Mouse (Mus musculus): ENCODE data around the gene Slc39a13.

Gene Slc39a13

GRCm38 (mm10) chr2:91088987-91089386 lies 18.8 kb upstream of the Slc39a13 start:
- DNase-seq (ENCODE audit: low read depth, low spot score) = no peak

- no peak for DNase-seq (ENCODE audit: low read depth, low spot score)
Observed at GRCm38 (mm10) chr2:91087453-91087852, 17.2 kb upstream of the Slc39a13 start.

- DNase-seq (ENCODE audit: low read depth, low spot score) = no peak
Observed at GRCm38 (mm10) chr2:91086392-91087237, 16.4 kb upstream of the Slc39a13 start.

DNA sequence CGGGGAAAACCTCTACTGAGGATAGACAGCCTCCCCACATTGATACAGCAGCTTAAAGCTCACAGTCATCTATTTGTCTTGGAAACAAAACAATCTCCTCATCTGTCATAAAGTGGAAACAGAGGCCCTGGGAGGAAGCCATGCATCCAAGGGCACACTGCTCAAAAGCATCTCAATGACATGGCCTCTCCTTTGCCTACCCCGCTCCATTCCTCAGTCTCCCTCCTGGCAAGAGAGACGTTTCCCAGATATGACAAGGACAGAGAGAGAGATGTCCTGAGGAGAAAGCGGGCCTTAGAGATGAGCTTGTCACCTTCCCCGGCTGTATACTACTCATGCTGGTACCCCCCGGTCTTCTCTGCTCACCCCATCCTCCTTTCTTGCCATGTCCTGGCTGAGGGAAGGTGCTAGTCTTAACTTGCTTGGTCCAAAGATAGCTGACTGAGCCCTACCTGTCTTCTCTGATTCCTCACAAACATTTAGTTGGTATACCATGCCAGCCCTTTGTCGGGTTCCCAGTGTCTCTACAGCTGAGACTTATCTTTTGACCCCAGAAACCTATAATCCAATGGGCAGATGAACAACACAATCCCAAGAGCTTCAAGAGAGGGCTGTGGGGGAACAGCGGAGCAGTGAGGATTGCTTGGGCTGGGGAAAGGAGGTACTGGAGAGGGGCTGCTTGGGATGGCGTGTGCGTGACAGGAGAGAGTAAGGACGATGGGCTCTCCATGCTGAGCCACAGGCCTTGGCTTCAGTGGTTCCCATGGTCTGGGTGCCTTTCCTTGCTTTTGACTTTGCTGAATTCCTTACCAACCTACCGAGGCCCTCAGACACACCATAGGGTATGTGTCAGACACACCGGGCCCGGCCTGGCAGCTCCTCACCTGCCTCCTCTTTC lies 15.5 kb upstream of the Slc39a13 start:
- DNase-seq (ENCODE audit: low read depth, low spot score) = no peak

DNA sequence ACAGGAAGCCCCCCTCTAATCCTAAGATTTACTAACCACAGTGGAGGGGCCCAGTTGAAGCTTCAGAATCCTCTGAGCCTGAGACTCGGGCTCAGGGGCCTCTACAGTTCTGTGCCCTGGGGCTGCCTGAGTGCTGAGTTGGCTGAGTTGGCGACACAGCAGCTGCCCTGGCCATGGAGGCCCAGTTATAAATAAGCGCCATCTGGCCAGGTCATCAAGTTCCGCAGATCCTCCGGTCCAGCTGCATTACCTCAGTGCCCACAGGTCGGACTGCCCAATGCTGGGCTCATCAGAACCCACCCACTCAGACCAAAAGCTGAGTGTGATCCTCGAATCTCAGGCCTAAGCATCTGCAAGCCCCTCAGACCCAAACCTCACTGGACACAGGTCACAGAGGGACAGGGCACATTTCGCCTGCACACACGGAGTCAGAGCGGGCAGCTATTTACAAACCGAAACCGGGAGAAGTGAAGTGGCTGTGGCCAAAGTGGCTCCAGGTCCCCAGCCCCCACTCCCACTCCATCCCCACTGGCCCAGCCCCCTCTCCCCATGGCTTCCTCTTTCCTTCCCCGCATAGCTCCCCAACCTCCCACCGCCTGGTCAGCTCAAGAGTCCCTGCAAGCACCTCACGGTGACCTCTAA lies 14.1 kb upstream of the Slc39a13 start:
- peak; percentile 92 for DNase-seq (ENCODE audit: low read depth, low spot score)

DNA sequence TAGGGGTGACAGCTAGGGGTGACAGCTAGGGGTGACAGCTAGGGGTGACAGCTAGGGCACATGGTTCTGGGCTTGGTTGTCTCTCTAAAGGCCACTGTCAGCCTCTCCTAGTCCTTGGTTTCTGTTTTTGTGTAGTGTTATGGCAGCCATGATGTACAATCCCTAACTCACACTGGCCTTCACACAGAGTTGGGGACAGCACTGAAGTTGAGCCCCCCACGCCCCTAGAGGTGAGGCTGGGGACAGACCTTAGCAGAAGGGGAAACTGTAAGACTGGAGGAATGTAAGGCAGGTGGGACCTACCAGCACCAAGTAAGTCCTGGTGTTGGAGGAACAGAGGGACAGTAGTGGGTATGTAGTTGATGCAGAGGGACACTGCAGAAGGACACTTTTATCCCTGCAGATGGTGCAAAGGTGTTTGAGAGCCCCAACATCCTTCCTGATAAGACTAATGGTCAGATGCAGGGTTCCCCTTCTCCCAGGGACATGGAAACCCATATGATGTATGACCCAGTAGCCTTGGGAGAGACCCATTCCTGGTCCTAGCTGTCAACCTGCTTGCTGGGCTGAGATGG lies 13.2 kb upstream of the Slc39a13 start:
- no peak for DNase-seq (ENCODE audit: low read depth, low spot score)

- DNase-seq (ENCODE audit: low read depth, low spot score) = peak; percentile 63
Observed at GRCm38 (mm10) chr2:91082844-91083243, 12.6 kb upstream of the Slc39a13 start.

DNA sequence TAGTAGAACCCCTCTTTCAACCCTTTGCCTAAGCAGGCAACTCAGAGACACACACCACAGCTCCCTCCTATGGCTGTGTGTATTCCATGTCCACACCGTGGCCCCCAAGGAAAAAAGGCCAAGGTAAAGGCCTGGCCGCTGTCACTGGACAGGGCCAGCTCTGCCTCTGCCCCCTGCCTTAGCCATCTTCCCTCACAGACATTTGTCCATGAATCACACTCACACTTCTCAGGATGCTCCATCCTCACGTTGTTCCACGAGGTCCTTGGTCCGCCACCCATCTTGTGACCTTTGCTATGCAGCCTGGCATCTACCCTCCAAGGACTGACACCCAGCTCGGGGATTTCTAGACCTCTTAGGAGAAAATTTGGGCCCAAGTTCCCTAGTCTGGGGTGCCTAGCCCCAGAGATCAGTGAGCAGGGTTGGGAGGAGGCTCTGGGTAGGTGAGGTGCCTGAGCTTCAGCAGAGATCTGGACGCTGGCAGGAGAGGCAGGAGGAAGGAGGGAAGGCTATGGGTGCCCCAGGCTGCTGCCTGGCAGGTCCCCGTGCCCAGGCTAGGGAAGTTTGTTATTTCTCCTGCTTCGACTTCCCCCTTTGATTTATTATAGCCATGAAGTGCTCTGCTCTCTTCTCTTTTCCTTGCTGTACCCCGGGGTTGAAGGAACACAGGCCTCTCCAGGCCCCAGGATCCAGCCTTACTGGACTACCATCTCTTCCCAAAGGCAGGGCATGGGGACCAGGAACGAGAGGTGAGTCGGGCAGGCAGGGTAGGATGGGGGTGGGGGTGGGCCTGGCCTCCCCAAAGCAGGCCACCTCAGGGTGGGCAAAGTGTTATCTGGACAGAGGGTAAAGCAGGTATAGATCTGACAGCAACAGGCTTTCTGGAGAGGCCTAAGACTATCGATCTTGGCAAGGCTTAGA lies 11.8 kb upstream of the Slc39a13 start, which contains the start of gene Spi1:
Gene Spi1, plus strand, starts transcription at position 616 of the 921 bp plus-strand sequence.
- no peak for DNase-seq (ENCODE audit: low read depth, low spot score)

DNA sequence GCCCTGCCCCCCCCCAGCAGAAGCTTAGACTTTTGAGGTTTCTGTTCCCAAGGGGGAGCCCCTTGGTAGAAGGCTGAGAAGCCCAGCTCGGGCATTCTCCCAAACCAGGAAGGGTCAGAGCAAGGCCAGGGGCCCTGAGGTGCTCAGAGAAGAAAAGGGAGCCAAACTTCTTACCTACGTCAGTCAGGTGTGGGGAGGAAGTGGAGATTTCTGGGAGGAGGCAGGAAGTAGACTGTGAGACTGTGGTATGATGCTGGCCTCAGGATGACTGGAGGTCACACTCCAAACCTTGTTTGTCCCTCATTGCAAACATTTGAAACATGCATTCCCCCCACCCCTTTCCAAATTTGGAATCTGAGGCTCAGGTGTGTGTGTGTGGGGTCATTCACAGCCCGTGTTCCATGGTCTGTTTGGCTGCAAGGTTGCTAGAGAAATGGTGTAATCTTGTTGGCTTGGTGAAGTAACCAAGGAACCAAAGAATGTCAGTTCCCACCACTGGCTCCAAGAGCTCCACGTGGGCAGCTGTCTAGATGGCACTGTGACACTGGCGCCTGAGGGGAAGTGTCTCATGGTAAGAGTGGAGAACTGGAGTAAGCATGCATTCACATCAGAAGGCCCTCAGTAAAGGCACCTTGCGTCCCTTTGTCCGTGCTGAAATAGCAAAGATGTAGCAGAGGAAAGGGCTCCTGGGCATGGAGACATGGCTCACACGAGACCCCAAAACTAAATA lies 10.7 kb upstream of the Slc39a13 start:
- DNase-seq (ENCODE audit: low read depth, low spot score) = no peak

DNA sequence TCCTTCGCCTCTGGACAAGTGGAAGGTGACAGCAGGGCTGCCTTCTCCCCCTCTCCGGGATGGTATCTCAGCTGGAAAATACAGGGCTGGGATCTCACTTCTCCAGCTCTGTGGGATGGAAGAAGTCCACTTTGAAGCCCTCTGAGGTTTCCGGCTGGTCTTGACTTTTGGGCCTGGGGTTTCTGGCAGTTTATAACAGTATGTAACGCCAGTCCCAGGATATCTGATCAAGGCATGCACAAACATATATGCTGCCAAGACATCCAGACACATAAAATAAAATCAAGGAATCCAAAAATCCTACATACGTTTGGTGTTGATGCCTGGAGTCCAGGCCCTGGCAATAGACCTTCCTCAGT lies 8.8 kb upstream of the Slc39a13 start:
- DNase-seq (ENCODE audit: low read depth, low spot score) = no peak

DNA sequence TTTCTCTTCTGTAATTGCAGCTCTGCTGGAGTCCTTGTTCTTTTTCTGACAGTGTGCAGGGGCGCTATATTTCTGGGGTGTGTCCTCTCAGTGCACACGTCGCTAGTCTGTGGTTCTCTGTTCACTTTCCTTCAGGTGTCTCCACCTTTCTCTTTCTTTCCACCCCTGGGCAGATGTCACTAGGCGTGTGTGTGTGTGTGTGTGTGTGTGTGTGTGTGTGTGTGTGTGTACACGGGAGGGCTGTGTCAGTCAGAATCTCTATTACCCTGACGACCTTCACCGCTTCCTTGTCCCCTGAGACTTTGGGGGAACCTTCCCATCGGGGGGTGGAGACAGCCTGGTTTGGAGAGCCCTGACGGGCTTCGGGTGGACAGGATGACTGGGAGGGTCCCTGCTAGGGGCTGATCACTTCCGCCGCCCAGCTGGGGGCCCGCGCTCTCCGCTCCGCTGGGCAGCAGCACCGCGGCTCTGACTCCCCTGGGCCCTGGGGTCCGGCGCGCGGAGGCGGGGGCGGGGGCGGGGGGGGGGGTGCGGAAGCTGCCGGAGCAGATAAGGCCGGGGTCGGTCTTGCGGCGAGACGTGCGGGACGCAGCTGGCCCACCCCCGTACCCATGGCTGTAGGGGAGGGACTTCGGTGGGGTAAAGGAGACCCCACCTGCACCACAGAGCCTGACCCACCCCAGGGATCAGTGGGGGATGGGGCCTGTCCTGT lies 8.3 kb upstream of the Slc39a13 start:
- DNase-seq (ENCODE audit: low read depth, low spot score) = no peak

DNA sequence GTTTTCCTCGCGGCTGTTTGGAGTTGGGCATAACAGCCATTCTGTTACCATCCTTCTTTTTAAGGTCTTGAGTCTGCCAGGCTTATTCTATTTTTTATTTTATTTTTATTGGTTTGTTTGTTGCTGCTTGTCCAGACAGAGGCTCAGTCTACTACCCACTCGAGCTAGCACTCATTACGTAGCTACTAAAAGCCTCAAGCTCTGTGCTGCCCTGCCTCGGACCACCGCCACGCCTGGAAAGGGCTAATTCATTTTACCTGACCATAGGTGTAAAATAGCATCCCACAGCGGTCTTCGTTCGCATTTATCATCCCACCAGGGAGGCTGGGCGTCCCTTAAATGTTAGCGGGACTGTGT lies 7.7 kb upstream of the Slc39a13 start:
- DNase-seq (ENCODE audit: low read depth, low spot score) = no peak

GRCm38 (mm10) chr2:91072092-91072491 lies 1.9 kb upstream of the Slc39a13 start:
- no peak for DNase-seq (ENCODE audit: low read depth, low spot score)

DNA sequence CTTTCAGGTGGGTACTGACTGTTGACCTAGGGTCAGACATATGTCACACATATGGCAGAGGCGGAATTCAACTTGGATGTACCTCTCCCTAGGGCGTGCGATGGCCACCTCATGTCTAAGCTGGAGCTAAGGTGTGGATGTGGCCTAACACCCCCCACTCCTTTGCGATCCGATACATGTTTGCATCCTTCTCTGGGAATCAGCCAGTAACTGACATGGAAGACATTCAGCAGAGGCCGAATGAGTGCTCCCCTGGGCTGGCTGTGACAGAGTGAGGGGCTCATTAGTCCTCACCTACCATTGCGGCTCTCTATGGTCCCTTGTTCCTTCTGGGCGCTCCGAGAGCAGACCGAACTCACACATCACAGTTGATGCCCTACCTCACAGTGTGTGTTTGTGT lies 842 bp upstream of the Slc39a13 start:
- DNase-seq (ENCODE audit: low read depth, low spot score) = no peak

DNA sequence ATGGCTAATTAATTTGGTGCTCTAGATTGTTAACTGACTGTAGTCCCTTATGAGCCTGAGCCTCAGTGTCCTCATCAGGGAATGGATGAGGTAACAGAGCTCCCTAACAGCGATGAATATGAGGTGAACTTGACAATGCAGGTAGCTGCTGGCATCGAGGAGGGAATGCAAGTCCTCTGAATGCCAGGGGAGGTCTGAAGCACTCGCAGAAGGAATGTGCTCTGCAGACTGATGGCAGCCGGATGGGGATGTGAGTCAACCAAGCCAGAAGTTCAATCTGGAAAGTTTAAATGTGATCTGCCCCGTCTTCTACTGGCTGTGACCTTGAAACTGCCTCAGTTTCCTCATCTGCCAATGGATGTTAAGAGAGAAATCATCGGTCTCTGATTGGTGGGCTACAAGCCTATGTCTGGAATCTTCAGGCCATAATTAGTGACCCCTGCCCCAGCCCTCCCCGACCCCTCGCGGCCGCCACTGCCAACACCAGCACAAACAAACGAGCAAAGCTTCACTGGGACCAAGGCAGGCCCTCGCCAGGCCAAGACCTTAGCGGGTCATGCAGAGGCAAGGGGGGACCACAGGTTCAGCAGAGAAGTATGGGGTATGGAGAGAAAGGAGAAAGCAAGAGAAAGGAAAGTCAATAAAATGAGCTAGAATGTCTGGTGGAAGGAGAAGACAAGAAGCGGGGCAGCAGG lies 764 bp downstream of the Slc39a13 start:
- no peak for DNase-seq (ENCODE audit: low read depth, low spot score)

DNA sequence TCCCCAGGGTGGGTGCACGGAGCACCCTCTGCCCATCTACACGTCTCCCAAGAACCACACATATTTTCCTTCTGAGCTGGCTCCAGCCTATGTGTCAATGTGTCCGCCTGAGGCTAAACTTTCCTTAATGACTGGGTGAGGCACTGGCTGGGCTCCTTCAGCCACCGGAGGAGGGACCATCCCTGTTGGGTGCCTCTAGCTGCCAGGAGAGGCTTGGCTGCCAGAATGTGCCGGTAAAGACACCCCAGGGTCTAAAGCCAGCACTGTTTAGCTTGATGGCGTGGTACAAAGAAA lies 1.4 kb downstream of the Slc39a13 start:
- DNase-seq (ENCODE audit: low read depth, low spot score) = no peak

DNA sequence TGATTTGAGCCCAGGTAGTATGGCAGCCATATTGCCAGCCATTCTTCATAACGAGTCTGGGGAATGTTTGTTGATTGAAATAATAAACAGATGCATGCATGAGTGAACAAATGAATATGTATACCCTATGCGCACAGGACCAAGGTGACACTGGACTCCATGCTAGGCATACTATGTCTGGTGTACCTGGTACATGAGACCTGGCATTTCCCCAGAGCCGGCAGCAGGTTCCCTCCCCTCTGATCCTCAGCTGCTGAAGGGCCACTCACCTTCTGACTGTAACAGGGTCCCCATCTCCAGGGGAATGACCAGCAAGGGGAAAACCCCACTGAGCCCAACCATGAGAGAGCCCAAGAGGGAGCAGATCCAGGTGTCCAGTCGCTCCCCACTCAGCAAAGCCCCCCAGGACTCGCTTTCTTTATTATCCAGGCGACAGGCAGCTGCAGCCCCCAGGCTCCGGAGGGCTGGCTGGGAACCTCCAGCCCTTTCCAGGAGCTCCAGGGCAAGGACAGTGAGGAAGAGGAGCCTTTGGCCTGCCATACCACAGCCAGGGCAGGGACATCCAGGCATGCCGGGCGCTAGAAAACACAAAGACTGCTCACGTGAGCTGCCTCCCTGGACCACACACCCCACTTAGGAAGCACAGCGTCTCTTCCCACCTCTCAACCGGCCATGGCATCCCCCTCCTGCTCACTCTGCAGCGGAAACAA lies 1.9 kb downstream of the Slc39a13 start:
- no peak for DNase-seq (ENCODE audit: low read depth, low spot score)

DNA sequence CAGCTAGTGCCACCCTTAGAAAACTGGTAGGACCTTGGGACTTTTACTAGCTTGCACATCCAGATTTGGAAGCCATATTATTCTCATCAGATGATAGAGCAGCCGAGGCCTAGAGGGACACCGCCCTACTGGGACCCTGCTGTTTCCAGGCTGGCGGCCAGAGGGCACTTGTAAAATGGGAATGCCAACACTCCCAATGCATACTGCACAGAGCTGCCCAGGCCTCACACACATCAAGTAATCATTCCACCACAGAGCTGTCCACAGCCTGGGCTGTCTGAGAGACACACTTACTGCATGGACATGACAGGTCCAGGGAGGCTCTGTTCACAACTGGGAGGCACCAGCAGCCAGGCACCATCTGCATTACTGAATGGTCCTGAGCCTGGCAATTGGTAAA lies 3.8 kb downstream of the Slc39a13 start:
- no peak for DNase-seq (ENCODE audit: low read depth, low spot score)

Measured in skeletal muscle tissue, adult 2 months (tissue).